Mouse (Mus musculus) midbrain, embryonic 13.5 days (tissue): Measurements from ENCODE around the gene Tmem179b. TPM values are rescaled to one million over a fixed set of nuclear protein-coding genes. Genes with fewer than 3 reads are reported as not detected.

Experiments
- ATAC-seq: fragments of 200-750 bp; cut with Nextera tagmentation; 2 replicates; pipeline ENCODE4 v1.8.0; 2017; ENCODE audit warnings: mild to moderate bottlenecking, moderate TSS enrichment, moderate library complexity
- H3K27ac ChIP-seq: fragments of 300-500 bp; sonication (generic); 2 replicates; pipeline ENCODE4 v1.5.1; 2015; ENCODE audit warnings: inconsistent platforms, mild to moderate bottlenecking, moderate library complexity
- H3K27me3 ChIP-seq: fragments of 300-500 bp; sonication (generic); 2 replicates; pipeline ENCODE4 v1.6.1; 2015; ENCODE audit warnings: mild to moderate bottlenecking, inconsistent platforms
- H3K36me3 ChIP-seq: fragments of 300-500 bp; sonication (generic); 2 replicates; pipeline ENCODE4 v1.6.1; 2015; ENCODE audit warnings: mild to moderate bottlenecking, inconsistent platforms
- H3K4me1 ChIP-seq: fragments of 300-500 bp; sonication (generic); replicated peaks from 2 replicates; pipeline ENCODE4 v1.6.1; 2015; ENCODE audit warnings: inconsistent platforms
- H3K4me2 ChIP-seq: fragments of 300-500 bp; sonication (generic); replicated peaks from 2 replicates; pipeline ENCODE4 v1.6.1; 2015; ENCODE audit warnings: moderate library complexity, mild to moderate bottlenecking, inconsistent platforms
- H3K4me3 ChIP-seq: fragments of 300-500 bp; sonication (generic); replicated peaks from 2 replicates; pipeline ENCODE4 v1.5.1; 2015; ENCODE audit warnings: mild to moderate bottlenecking, inconsistent platforms
- H3K9ac ChIP-seq: fragments of 300-500 bp; sonication (generic); replicated peaks from 2 replicates; pipeline ENCODE4 v1.6.1; 2015; ENCODE audit warnings: mild to moderate bottlenecking, inconsistent platforms
- H3K9me3 ChIP-seq: fragments of 300-500 bp; sonication (generic); 2 replicates; pipeline ENCODE4 v1.6.1; 2016; ENCODE audit warnings: mild to moderate bottlenecking, inconsistent platforms
- WGBS: fragments of 180-500 bp; shearing (Covaris S2); methylation state at CpG from one replicate; pipeline ENCODE4 v1.1.7; 2015; 5-methylcytosine and 5-hydroxymethylcytosine counted together
- polyA plus RNA-seq: library from polyadenylated mRNA; unstranded; fragments of >200 nt; fragmentation: Nextera tagmentation; extraction: Ambion mirVana; gene quantifications from 2 replicates; pipeline ENCODE4 v1.2.1, GENCODE M21; 2015

Tmem179b gene
- polyA plus RNA-seq, 1 experiment from 2014 or later: 38.1 TPM

- Histone ChIP-seq H3K4me3 (peak overlapping the region; percentile 70), H3K27ac (peak overlapping the region; percentile 99; the same call in 1 of the 2 replicates), H3K9ac (peak overlapping the region; percentile 95; the same call in 1 of the 2 replicates), H3K27me3 (no peaks in the 10 kb centered on the region), H3K4me2 (peak overlapping the region; percentile 100), H3K9me3 (no peaks in the 10 kb centered on the region), H3K36me3 (peaks cover 40% of the 10 kb centered on the region), H3K4me1 (peaks cover 42% of the 10 kb centered on the region)
- ATAC-seq: no peak
- WGBS: 55% methylated on average over 6 of the region's 6 CpGs
Observed at GRCm38 (mm10) chr19:8773409-8773808, 858 bp downstream of the Tmem179b start.

DNA sequence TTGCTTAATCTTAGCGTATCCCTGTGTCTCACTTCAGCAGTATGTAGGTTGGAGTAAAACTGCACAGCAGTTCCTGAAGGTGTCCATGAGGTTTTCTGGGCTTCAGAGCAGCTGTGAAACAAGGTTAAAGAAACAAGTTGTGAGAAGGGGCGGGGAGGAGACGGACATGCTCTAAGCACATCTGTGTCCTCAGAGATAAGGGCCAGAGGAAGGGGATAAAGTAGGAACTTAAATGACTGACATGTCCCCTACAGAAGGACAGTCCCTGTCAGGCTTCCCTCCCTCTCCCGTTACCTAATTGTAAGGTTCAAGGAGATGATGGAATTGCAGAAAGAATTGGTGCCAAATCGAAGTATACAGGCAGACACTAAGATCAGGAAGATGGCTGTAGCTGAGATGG lies 1.3 kb downstream of the Tmem179b start:
- Histone ChIP-seq H3K9me3 (no peaks in the 10 kb centered on the region), H3K27me3 (no peaks in the 10 kb centered on the region), H3K4me3 (peak overlapping the region; percentile 70), H3K4me1 (peaks cover 42% of the 10 kb centered on the region), H3K27ac (0 out of 2 replicates have a peak overlapping the region, but pooled peaks have one; percentile 5), H3K36me3 (peaks cover 40% of the 10 kb centered on the region), H3K9ac (no peak overlapping the region), H3K4me2 (peak overlapping the region; percentile 100)
- no peak for ATAC-seq
- 89% methylated on average over 5 of the region's 5 CpGs for WGBS

DNA sequence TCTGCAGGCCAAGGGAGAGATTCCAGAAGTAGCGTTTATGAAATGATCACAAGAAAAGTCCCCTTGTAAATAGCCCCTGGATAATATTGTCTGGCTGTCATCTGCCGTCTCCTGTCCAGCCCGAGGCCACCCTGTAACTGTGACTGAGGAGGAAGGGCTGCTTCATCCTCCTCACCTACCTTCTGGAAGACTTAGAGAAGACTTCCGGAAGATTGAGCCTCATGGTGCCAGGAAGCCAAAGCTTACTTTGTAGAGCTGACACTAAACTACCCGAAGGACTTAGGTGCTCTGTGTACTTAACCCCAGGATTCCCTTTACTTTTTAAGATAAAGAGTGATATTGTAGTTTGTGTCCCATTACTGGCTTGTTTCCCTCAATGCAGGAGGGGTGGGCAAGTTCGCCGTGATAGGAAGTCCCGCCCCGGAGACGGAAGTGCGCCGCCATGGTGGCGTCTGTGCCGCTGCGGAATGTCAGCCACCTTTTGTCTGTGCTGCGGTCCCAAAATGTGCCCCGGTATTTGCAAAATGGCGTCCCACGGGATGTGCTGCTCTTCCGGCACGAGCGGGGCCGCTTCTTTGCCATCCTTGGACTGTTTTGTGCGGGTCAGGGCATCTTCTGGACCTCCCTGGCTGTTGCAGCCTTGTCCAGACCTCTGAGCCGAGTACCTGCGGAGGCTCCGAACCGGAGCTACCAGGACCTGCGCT lies 3.5 kb downstream of the Tmem179b start, which contains the start of gene Tmem223:
Tmem223 (plus strand) TSS at position 430 of the 704 bp plus-strand sequence.
- Histone ChIP-seq H3K4me3 (peak within 1 kb of the TSS; percentile 82), H3K4me2 (peak within 1 kb of the TSS; percentile 100), H3K27ac (peak within 1 kb of the TSS; percentile 91), H3K9me3 (no peaks in the 10 kb centered on the region), H3K36me3 (peaks cover 61% of the 10 kb centered on the region), H3K9ac (peak within 1 kb of the TSS; percentile 96), H3K4me1 (peaks cover 41% of the 10 kb centered on the region), H3K27me3 (no peaks in the 10 kb centered on the region)
- WGBS: 21% methylated on average over 29 of the region's 29 CpGs
- ATAC-seq: peak; percentile 73

DNA sequence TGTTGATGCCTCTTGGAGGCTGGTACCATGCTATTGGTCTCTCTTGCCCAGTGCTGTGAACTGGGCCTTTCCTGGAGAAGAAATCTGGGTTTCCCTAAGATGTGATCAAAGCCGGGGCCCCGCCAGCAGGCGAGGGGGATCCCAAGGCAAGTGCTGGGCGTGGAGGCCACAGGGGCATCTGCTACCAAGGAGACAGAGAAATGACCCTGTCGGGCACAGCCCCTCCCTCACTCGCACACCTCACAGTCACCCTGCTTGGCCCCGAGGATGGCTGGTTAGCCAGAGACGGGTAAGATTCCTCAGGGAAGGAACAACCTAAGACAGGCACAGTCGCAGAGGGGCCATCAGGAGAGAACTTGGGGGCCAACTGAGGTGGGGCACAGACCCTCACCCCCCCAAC lies 8.7 kb downstream of the Tmem179b start:
- H3K4me3 ChIP-seq: no peak overlapping the region
- 99% methylated on average over 9 of the region's 9 CpGs for WGBS
- ATAC-seq: no peak

DNA sequence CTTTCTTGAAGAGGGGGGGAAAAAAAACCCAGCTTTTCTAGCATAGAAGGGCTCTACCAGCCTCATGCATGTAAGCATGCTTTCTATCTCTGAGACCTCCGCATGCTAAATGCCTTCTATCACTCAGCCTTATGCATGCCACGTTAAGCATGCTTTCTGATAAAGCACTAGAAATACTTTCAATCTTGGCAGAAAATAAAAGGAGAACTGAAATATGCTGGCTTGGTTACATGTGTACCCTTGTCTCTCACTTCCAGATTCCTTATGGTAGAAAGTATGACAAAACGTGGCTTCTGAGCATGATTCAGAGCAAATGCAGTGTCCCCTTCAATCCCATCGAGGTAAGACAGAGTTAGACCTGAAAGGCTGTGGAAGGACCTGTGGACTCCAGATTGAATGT lies 11.0 kb downstream of the Tmem179b start:
- H3K9me3 ChIP-seq: no peaks in the 10 kb centered on the region
- 98% methylated on average over 4 of the region's 4 CpGs for WGBS
- H3K27ac ChIP-seq: no peak overlapping the region
- H3K4me1 ChIP-seq: peaks cover 8% of the 10 kb centered on the region
- ATAC-seq: no peak
- no peak overlapping the region for H3K9ac ChIP-seq
- H3K4me3 ChIP-seq: no peak overlapping the region
- H3K4me2 ChIP-seq: no peak overlapping the region
- H3K36me3 ChIP-seq: peaks cover 63% of the 10 kb centered on the region
- H3K27me3 ChIP-seq: no peaks in the 10 kb centered on the region

More for the DNA sequence above, 8.7 kb downstream of the Tmem179b start:
- Histone ChIP-seq H3K9me3 (no peaks in the 10 kb centered on the region), H3K27me3 (no peaks in the 10 kb centered on the region), H3K27ac (no peak overlapping the region), H3K4me1 (peaks cover 5% of the 10 kb centered on the region), H3K4me2 (no peak overlapping the region), H3K9ac (no peak overlapping the region), H3K36me3 (peaks cover 86% of the 10 kb centered on the region)

DNA sequence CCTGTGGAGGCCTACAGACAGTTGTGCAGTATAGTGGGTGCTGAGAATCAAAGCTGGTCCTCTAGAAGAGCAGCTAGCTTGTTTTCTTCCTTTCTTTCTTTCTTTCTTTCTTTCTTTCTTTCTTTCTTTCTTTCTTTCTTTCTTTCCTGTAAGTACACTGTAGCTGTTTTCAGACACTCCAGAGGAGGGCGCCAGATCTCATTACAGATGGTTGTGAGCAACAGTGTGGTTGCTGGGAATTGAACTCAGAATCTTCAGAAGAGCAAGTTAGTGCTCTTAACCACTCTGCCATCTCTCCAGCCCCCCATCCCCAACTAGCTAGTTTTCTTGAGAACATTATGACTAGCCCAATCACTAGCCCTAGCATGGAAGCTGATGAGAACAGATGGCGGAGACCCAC lies 13.5 kb downstream of the Tmem179b start:
- H3K9ac ChIP-seq: no peak overlapping the region
- ATAC-seq: no peak
- peaks cover 21% of the 10 kb centered on the region for H3K4me1 ChIP-seq
- H3K27ac ChIP-seq: no peak overlapping the region
- H3K36me3 ChIP-seq: peaks cover 38% of the 10 kb centered on the region
- H3K4me3 ChIP-seq: no peak overlapping the region
- no peak overlapping the region for H3K4me2 ChIP-seq
- H3K27me3 ChIP-seq: no peaks in the 10 kb centered on the region
- WGBS: 95% methylated on average over 2 of the region's 2 CpGs
- H3K9me3 ChIP-seq: no peaks in the 10 kb centered on the region

DNA sequence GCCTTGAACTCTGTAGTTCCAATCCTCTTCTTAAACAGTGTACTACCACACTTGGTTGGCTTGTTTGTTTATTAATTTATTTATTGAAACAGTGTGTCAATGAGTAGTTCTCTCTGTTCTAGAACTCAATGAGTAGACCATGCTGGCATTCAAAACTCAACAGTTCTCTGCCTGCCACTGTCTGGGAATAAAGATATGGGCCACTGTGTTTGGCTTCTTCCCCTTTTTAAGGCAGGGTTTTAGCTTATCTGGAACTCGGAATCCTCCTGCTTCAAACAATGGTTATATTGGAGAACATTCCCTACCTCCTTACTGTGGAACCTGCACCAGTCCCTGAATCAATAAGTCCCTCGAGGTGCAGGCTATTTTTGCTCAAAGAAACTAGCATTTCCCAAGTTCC lies 15.4 kb downstream of the Tmem179b start:
- no peak overlapping the region for H3K9ac ChIP-seq
- H3K36me3 ChIP-seq: peaks cover 33% of the 10 kb centered on the region
- H3K4me3 ChIP-seq: 0 out of 2 replicates have a peak overlapping the region, but pooled peaks have one; percentile 80
- 94% methylated on average over 2 of the region's 2 CpGs for WGBS
- peaks cover 24% of the 10 kb centered on the region for H3K4me1 ChIP-seq
- no peaks in the 10 kb centered on the region for H3K27me3 ChIP-seq
- H3K27ac ChIP-seq: no peak overlapping the region
- ATAC-seq: no peak
- H3K4me2 ChIP-seq: peak overlapping the region; percentile 75; the same call in 1 of the 2 replicates
- no peaks in the 10 kb centered on the region for H3K9me3 ChIP-seq

DNA sequence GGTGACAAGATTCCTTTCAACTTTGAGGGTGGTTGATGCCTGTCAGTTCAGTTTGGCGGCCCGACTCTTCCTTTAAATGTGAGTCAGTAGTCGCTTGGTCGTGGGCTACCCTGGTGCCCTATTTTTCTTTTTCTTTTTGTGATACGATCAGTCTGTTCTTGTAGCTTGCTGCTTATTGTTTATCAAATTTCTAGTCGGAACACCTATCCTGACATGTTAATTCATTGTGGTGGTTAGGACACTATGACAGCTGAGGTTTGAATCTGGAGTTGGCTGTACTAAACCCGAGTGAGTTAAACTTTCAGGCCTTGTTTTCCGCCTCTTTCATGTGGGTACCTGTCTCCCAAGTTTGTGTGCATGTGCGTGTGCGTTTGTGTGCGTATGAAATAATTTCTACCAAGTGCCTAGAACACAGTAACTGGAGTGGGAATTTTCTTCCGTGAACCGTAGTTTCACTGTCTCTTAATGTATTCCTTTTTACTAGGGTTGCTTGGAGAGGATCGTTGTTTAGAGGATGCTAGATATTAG lies 16.7 kb downstream of the Tmem179b start:
- 7% methylated on average over 14 of the region's 14 CpGs for WGBS
- ATAC-seq: no peak
- H3K4me1 ChIP-seq: peaks cover 24% of the 10 kb centered on the region

DNA sequence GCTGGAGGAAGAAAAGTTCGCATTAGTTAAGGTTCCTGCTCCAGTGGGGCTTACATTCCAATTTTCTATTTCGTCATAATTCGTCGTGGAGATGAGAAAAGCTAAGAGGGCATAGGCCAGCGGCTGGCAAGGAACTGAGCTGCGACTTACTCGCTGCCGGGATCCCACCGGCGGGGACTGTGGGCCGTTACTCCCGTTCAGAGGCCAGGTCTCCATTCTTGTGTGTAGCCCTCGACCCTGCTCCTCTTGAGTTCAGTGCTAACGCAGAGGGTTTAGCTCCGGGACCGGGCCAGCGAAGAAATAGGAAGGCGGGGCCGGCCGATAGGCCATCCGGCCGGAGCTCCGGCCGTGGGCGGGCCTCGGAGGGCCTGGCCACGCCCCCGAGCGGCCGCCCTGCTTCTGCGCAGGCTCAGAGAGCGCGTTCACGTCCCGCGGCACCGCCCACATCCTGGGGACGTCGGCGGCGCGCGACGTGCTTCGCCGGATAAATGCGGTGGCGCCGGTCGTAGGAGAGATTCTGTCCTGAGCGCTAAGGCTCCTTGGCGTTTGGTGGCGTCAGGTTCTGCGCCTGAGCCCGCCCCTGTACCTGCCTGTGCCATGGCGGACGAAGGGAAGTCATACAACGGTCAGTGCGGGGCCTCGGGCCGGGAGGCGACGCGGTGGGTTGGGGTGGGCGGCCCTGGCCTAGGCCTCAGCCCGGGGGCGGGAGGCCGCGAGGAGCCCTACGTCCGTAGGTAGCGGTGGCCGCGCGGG lies 17.5 kb downstream of the Tmem179b start, which contains the start of gene Nxf1:
Nxf1 (plus strand) TSS at position 439 of the 753 bp plus-strand sequence.
- peak; percentile 94 for ATAC-seq
- Histone ChIP-seq H3K4me1 (peaks cover 24% of the 10 kb centered on the region), H3K4me2 (peak within 1 kb of the TSS; percentile 75), H3K4me3 (peak within 1 kb of the TSS; percentile 80), H3K9ac (peak within 1 kb of the TSS; percentile 90), H3K27me3 (no peaks in the 10 kb centered on the region), H3K9me3 (no peaks in the 10 kb centered on the region), H3K36me3 (peaks cover 33% of the 10 kb centered on the region), H3K27ac (peak within 1 kb of the TSS; percentile 87)
- under 1% methylated on average over 75 of the region's 75 CpGs for WGBS

More for the DNA sequence above, 16.7 kb downstream of the Tmem179b start:
- Histone ChIP-seq H3K4me3 (peak overlapping the region; percentile 80), H3K4me2 (peak overlapping the region; percentile 75), H3K9ac (peak overlapping the region; percentile 90), H3K27ac (peak overlapping the region; percentile 87), H3K27me3 (no peaks in the 10 kb centered on the region), H3K36me3 (peaks cover 31% of the 10 kb centered on the region), H3K9me3 (no peaks in the 10 kb centered on the region)

DNA sequence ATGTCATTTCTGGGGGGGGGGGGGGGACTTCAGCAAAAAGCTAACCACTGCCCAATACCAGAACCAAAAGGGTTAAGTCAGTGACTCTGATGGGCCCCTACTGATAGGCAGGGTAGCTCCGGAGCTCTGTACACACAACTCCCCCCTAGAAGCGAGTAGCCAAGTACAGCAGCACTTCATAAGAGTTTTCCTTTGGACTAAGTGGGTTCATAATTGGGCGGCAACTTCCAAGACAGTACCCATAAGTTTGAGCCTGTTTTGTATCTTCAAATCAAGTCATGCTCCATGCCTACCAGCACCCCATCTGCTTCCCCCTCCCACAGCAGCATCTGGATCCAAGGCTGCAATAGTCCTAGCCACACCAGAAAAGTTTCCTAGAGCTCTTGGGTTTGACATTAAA lies 18.6 kb downstream of the Tmem179b start:
- Histone ChIP-seq H3K4me3 (0 out of 2 replicates have a peak overlapping the region, but pooled peaks have one; percentile 80), H3K36me3 (peaks cover 43% of the 10 kb centered on the region), H3K4me2 (no peak overlapping the region), H3K9ac (no peak overlapping the region), H3K9me3 (no peaks in the 10 kb centered on the region), H3K27me3 (no peaks in the 10 kb centered on the region), H3K27ac (no peak overlapping the region), H3K4me1 (peaks cover 24% of the 10 kb centered on the region)
- ATAC-seq: no peak
- WGBS: 83% methylated on average over 3 of the region's 3 CpGs

DNA sequence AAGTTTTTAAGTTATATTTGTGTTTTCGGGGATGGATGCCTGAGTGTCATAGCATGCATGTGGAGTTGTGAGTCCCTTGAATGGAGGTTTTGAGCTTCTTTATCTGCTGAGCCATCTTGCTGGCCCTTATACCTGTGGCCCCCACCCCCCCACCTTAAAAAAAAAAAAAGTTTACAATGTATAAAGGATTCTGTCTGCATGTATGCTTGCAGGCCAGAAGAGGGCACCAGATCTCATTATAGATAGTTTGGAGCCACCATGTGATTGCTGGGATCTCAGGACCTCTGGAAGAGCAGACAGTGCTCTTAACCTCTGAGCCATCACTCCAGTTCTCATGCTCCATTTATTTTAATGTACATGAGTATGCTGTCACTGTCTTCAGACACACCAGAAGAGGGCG lies 26.9 kb downstream of the Tmem179b start:
- ATAC-seq: no peak
- Histone ChIP-seq H3K4me2 (no peak overlapping the region), H3K9ac (no peak overlapping the region), H3K27ac (no peak overlapping the region), H3K4me3 (no peak overlapping the region), H3K4me1 (peaks cover 14% of the 10 kb centered on the region), H3K9me3 (no peaks in the 10 kb centered on the region), H3K36me3 (peaks cover 92% of the 10 kb centered on the region), H3K27me3 (no peaks in the 10 kb centered on the region)
- 67% methylated on average over 2 of the region's 2 CpGs for WGBS

DNA sequence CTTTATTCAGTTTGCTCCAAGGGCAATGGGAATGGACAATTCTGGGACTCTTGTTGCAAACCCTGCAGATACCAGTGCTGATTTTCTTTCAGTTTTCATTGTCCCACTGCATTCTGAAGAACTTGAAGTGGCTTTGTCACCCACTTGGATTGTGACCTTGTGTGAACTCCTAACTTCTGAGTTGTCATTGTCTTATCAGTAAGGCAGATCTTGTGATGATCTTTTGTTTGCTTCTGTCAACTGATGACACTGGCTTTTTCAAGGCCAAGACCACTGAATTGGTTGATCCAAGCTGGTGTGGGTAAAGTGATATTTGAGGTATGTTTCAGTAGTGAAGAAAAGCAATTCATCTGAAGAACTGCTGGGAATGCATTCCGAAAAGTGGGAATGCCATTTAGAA lies 28.9 kb downstream of the Tmem179b start:
- H3K36me3 ChIP-seq: peaks cover 76% of the 10 kb centered on the region
- H3K4me3 ChIP-seq: no peak overlapping the region
- H3K9me3 ChIP-seq: no peaks in the 10 kb centered on the region
- no peak for ATAC-seq
- H3K9ac ChIP-seq: no peak overlapping the region
- 100% methylated on average over 1 of the region's 1 CpGs for WGBS
- H3K4me1 ChIP-seq: peaks cover 25% of the 10 kb centered on the region
- H3K27ac ChIP-seq: no peak overlapping the region
- H3K4me2 ChIP-seq: no peak overlapping the region
- H3K27me3 ChIP-seq: no peaks in the 10 kb centered on the region
